Mouse (Mus musculus): ENCODE results near the gene Dpp7. TPM values are rescaled to one million over a fixed set of nuclear protein-coding genes. Genes with fewer than 3 reads are reported as not detected.

Dpp7 gene
- total and polyA plus RNA-seq, 3 experiments: 16.2 to 21.0 (median 20.9) TPM

- dilution Hi-C loops (cut with MboI; ENCODE audit: extremely low pct_ligation_motif_present, extremely low pct_unique_long_range_greater_than_20kb, low sequenced_read_pairs) (no loop called here), in situ Hi-C loops (cut with MboI; ENCODE audit: low pct_ligation_motif_present, low pct_unique_long_range_greater_than_20kb, low sequenced_read_pairs) (no loop called here)
- no peak for DNase-seq (ENCODE audit: extremely low read depth)
- Histone ChIP-seq H3K4me2 (ENCODE audit: insufficient read depth, low read depth, poor library complexity, severe bottlenecking) (no peak overlapping the region), H3K27ac (ENCODE audit: insufficient read depth, low read depth) (no peak overlapping the region), H3K9ac (ENCODE audit: insufficient read depth, low read depth) (no peak overlapping the region), H3K36me3 (replicated peaks in 1 of 2; ENCODE audit: control insufficient read depth in 1 of 2, insufficient read depth in 1 of 2, low read length in 1 of 2) (no peaks in the 10 kb centered on the region), H3K9me3 (replicated peaks; ENCODE audit: low read length) (no peaks in the 10 kb centered on the region), H3K79me2 (replicated peaks; ENCODE audit: control insufficient read depth, extremely low read depth, insufficient read depth, poor library complexity, severe bottlenecking) (no peaks in the 10 kb centered on the region), H3K4me1 (ENCODE audit: control insufficient read depth in 1 of 2, insufficient read depth in 2 of 2) (no peaks in the 10 kb centered on the region), H3K27me3 (replicated peaks) (peaks cover 90% of the 10 kb centered on the region), H3K4me3 (replicated peaks in 1 of 3; ENCODE audit: low read depth in 2 of 3, low read length in 2 of 3, poor library complexity in 1 of 3) (no peak overlapping the region)
- TF ChIP-seq USF1 (IDR thresholded peaks at IDR 0.05; ENCODE audit: low read depth, low read length) (no peak), JUND (conservative IDR thresholded peaks at IDR 0.05; ENCODE audit: low read depth, low read length) (no peak), UBTF (IDR thresholded peaks at IDR 0.05; ENCODE audit: low read depth, low read length) (no peak), ZMIZ1 (IDR thresholded peaks at IDR 0.05; ENCODE audit: low read depth, low read length) (no peak), RCOR1 (conservative IDR thresholded peaks at IDR 0.05; ENCODE audit: low read depth, low read length) (no peak), NRF1 (IDR thresholded peaks at IDR 0.05; ENCODE audit: low read depth, low read length) (no peak), PAX5 (IDR thresholded peaks at IDR 0.05; ENCODE audit: low read length) (no peak), USF2 (conservative IDR thresholded peaks at IDR 0.05; ENCODE audit: low read depth, low read length) (no peak), POLR2A (IDR thresholded peaks at IDR 0.05; ENCODE audit: low read depth, low read length) (no peak), RAD21 (IDR thresholded peaks at IDR 0.05; ENCODE audit: low read depth, low read length) (no peak), HCFC1 (IDR thresholded peaks at IDR 0.05; ENCODE audit: low read depth, low read length) (no peak), MXI1 (IDR thresholded peaks at IDR 0.05; ENCODE audit: low read depth, low read length) (no peak)
These were observed 40.4 kb upstream of the Dpp7 start for GRCm38 (mm10) chr2:25396597-25396983.

- Histone ChIP-seq H3K4me3 (replicated peaks in 1 of 3; ENCODE audit: low read depth in 2 of 3, low read length in 2 of 3, poor library complexity in 1 of 3) (no peak within 1 kb of the TSS), H3K27ac (ENCODE audit: insufficient read depth, low read depth) (no peak within 1 kb of the TSS), H3K9ac (ENCODE audit: insufficient read depth, low read depth) (no peak within 1 kb of the TSS), H3K4me2 (ENCODE audit: insufficient read depth, low read depth, poor library complexity, severe bottlenecking) (no peak within 1 kb of the TSS), H3K27me3 (replicated peaks) (peaks cover 85% of the 10 kb centered on the region), H3K79me2 (replicated peaks; ENCODE audit: control insufficient read depth, extremely low read depth, insufficient read depth, poor library complexity, severe bottlenecking) (no peaks in the 10 kb centered on the region), H3K4me1 (ENCODE audit: control insufficient read depth in 1 of 2, insufficient read depth in 2 of 2) (peaks cover 0 to 5% of the 10 kb centered on the region in 2 experiments; a peak in 2 of 4 replicates), H3K9me3 (replicated peaks; ENCODE audit: low read length) (no peaks in the 10 kb centered on the region), H3K36me3 (replicated peaks in 1 of 2; ENCODE audit: control insufficient read depth in 1 of 2, insufficient read depth in 1 of 2, low read length in 1 of 2) (no peaks in the 10 kb centered on the region)
- in situ Hi-C loops (cut with MboI; ENCODE audit: low pct_ligation_motif_present, low pct_unique_long_range_greater_than_20kb, low sequenced_read_pairs) (no loop called here), dilution Hi-C loops (cut with MboI; ENCODE audit: extremely low pct_ligation_motif_present, extremely low pct_unique_long_range_greater_than_20kb, low sequenced_read_pairs) (no loop called here)
- TF ChIP-seq ZMIZ1 (IDR thresholded peaks at IDR 0.05; ENCODE audit: low read depth, low read length) (no peak), POLR2A (IDR thresholded peaks at IDR 0.05; ENCODE audit: low read depth, low read length) (no peak), USF2 (conservative IDR thresholded peaks at IDR 0.05; ENCODE audit: low read depth, low read length) (no peak), ZC3H11A (IDR thresholded peaks at IDR 0.05; ENCODE audit: low read depth, low read length) (no peak), EP300 (IDR thresholded peaks at IDR 0.05; ENCODE audit: low read length) (no peak), NRF1 (IDR thresholded peaks at IDR 0.05; ENCODE audit: low read depth, low read length) (no peak), CHD2 (IDR thresholded peaks at IDR 0.05; ENCODE audit: low read length) (no peak), TBP (conservative IDR thresholded peaks at IDR 0.05; ENCODE audit: low read depth, low read length) (no peak), KAT2A (IDR thresholded peaks at IDR 0.05; ENCODE audit: insufficient replicate concordance, low read length) (no peak), JUND (conservative IDR thresholded peaks at IDR 0.05; ENCODE audit: low read depth, low read length) (no peak), MYC (IDR thresholded peaks at IDR 0.05; ENCODE audit: low read depth, low read length) (no peak), ELF1 (IDR thresholded peaks at IDR 0.05; ENCODE audit: low read depth, low read length) (no peak)
- no peak for DNase-seq (ENCODE audit: extremely low read depth)
These were observed 39.8 kb upstream of the Dpp7 start, which contains the start of gene Entpd2 for GRCm38 (mm10) chr2:25395721-25396596. Gene Entpd2 (plus strand): TSS chr2:25395874.

Measured in CH12.LX (cell line).